Mouse (Mus musculus) C2C12 (cell line): ENCODE measurements at regions not wholly inside any gene's neighbourhood (a gene's known extent, or its start where the extent isn't known, plus 50 kb on each side); places are given as distances from the start of the nearest gene placed in this dataset.

Experiments used
- H3K27me3 ChIP-seq: one replicate; pipeline ENCODE4 v1.6.1; 2011; ENCODE audit not compliant: control insufficient read depth, insufficient read depth, insufficient read length
- H3K36me3 ChIP-seq: one replicate; pipeline ENCODE4 v1.6.1; 2011; ENCODE audit not compliant: control insufficient read depth, insufficient read depth
- H3K4me3 ChIP-seq: one replicate; pipeline ENCODE4 v1.5.1; 2011; ENCODE audit warnings: mild to moderate bottlenecking, control low read depth; ENCODE audit not compliant: poor library complexity, insufficient read depth, severe bottlenecking
- H3K79me2 ChIP-seq: one replicate; pipeline ENCODE4 v1.6.1; 2011; ENCODE audit not compliant: control insufficient read depth, insufficient read depth
- H3K79me3 ChIP-seq: one replicate; pipeline ENCODE4 v1.6.1; 2011; ENCODE audit warnings: low read depth, control low read depth
- H3ac ChIP-seq: one replicate; pipeline ENCODE3; 2011; ENCODE audit warnings: low read depth; ENCODE audit not compliant: control insufficient read depth, insufficient read length
- CEBPB ChIP-seq: IDR thresholded peaks from one replicate; pipeline ENCODE4 v1.6.1; 2011; ENCODE audit warnings: low read depth, mild to moderate bottlenecking, control low read depth, moderate library complexity
- CTCF ChIP-seq: IDR thresholded peaks from one replicate; pipeline ENCODE4 v1.5.1; 2011; ENCODE audit not compliant: control insufficient read depth, insufficient read depth, insufficient read length
- FOSL1 ChIP-seq: IDR thresholded peaks from one replicate; pipeline ENCODE4 v1.8.0; 2011; ENCODE audit warnings: mild to moderate bottlenecking, low read length; ENCODE audit not compliant: poor library complexity, insufficient read depth, severe bottlenecking
- MAX ChIP-seq: IDR thresholded peaks from one replicate; pipeline ENCODE4 v1.6.1; 2011; ENCODE audit warnings: mild to moderate bottlenecking, control low read depth
- MYOD1 ChIP-seq: IDR thresholded peaks from one replicate; pipeline ENCODE4 v1.6.1; 2011; ENCODE audit warnings: low read depth; ENCODE audit not compliant: control insufficient read depth, insufficient read length
- MYOG ChIP-seq: IDR thresholded peaks from one replicate; pipeline ENCODE4 v1.6.1; 2011; ENCODE audit not compliant: control insufficient read depth, insufficient read length; ENCODE audit errors: extremely low read depth
- USF1 ChIP-seq: IDR thresholded peaks from one replicate; pipeline ENCODE4 v1.6.1; 2011; ENCODE audit warnings: low read depth, mild to moderate bottlenecking, control low read depth, moderate library complexity

DNA sequence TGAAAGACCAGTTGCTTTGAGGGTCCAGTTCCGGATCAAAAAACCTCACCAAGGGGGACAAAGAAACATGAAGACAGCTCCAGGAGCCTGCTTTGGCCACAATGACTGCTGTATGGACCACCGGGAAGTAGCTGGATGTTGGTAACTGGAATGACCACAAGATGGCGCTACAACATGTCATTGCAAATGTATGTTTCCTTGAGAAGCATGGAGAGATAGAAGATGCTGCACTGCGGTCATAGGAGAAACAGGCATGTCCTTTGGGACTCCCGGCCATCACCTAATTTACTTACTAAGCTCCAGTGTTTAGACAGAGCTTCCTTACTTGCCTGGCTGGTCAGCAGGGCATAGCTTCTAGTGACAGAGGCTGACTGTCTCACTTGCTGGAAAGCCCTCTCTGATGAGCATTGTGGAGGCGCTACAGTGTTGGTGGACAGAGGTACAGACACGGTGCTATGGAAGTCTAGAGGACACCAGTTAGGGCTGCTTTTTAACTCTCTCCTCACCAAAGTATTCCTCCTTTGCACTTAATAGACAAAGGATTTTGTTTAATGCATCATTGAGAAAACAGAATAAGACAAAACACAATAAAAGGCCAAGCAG is 118.2 kb downstream of the Tcp10c start:
- peak; percentile 82 for TF ChIP-seq CTCF
- no peak for TF ChIP-seq MYOD1
- Histone ChIP-seq H3K36me3 (no peaks in the 10 kb centered on the region), H3K79me2 (no peaks in the 10 kb centered on the region), H3K27me3 (no peaks in the 10 kb centered on the region), H3ac (no peak overlapping the region), H3K4me3 (no peak overlapping the region), H3K79me3 (no peaks in the 10 kb centered on the region)

- TF ChIP-seq MAX = no peak
- no peak for TF ChIP-seq FOSL1
- TF ChIP-seq MYOD1 = no peak
- no peak for TF ChIP-seq CTCF
- TF ChIP-seq CEBPB = no peak
- TF ChIP-seq USF1 = no peak
- no peak for TF ChIP-seq MYOG
- H3ac ChIP-seq = no peak overlapping the region
- H3K4me3 ChIP-seq = no peak overlapping the region
- H3K79me3 ChIP-seq = no peaks in the 10 kb centered on the region
- no peaks in the 10 kb centered on the region for H3K27me3 ChIP-seq
- H3K36me3 ChIP-seq = no peaks in the 10 kb centered on the region
- no peaks in the 10 kb centered on the region for H3K79me2 ChIP-seq
Measured at GRCm38 (mm10) chr17:13474310-13475094, 120.1 kb downstream of the Tcp10c start.

- TF ChIP-seq USF1 = no peak
- no peak for TF ChIP-seq FOSL1
- no peak for TF ChIP-seq CTCF
- TF ChIP-seq MYOD1 = no peak
- TF ChIP-seq CEBPB = no peak
- no peak for TF ChIP-seq MYOG
- TF ChIP-seq MAX = no peak
- no peaks in the 10 kb centered on the region for H3K36me3 ChIP-seq
- H3K27me3 ChIP-seq = no peaks in the 10 kb centered on the region
- H3K4me3 ChIP-seq = no peak overlapping the region
- no peak overlapping the region for H3ac ChIP-seq
- H3K79me3 ChIP-seq = no peaks in the 10 kb centered on the region
- no peaks in the 10 kb centered on the region for H3K79me2 ChIP-seq
Measured at GRCm38 (mm10) chr17:13478866-13479571, 124.6 kb downstream of the Tcp10c start.

DNA sequence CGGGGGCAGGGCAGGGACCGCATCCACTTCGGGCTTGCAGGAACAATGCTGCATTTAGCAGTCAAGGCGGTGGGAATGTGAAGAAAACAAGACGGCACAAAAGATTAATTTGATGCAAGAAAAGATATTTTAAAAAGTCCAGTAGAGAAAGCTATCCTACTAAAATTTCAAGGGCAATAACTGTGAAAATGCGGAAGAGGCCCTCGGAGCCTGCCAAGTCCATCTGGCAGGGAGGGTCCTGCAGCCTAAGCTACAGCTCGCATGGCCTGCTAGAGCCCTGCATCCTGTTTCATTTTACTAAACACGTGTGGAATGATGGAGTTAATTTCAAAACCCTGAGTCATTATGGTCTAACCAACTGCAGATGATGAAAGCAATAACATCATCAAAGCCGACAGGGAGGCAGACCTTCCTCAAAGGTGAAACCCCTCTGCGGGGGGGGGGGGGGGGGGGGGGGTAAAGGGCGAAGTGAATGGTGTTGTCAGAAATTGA is 125.2 kb downstream of the Tcp10c start:
- no peaks in the 10 kb centered on the region for H3K79me2 ChIP-seq
- H3K36me3 ChIP-seq = no peaks in the 10 kb centered on the region
- no peak overlapping the region for H3ac ChIP-seq
- TF ChIP-seq MYOG = no peak
- no peak for TF ChIP-seq CEBPB
- no peak for TF ChIP-seq MAX
- TF ChIP-seq MYOD1 = no peak
- no peak for TF ChIP-seq CTCF
- no peak for TF ChIP-seq FOSL1
- TF ChIP-seq USF1 = no peak
- H3K79me3 ChIP-seq = no peaks in the 10 kb centered on the region
- H3K27me3 ChIP-seq = no peaks in the 10 kb centered on the region
- H3K4me3 ChIP-seq = no peak overlapping the region

GRCm38 (mm10) chr17:13481445-13482085 is 127.2 kb downstream of the Tcp10c start:
- no peak for TF ChIP-seq MYOD1
- TF ChIP-seq FOSL1 = no peak
- no peak for TF ChIP-seq MYOG
- Histone ChIP-seq H3K36me3 (no peaks in the 10 kb centered on the region), H3K79me2 (no peaks in the 10 kb centered on the region), H3K4me3 (no peak overlapping the region), H3K27me3 (no peaks in the 10 kb centered on the region), H3ac (no peak overlapping the region), H3K79me3 (no peaks in the 10 kb centered on the region)
